Comparison of ENCODE assay signal across 34 mouse cellular contexts in genomic region chr2:14019228-14019627, GRCm38 (mm10). TPM values are rescaled to one million over a fixed set of nuclear protein-coding genes. Genes with fewer than 3 reads are reported as not detected.
"Had no signal": no experiment of that assay in that cellular context is flagged by ENCODE, and none has a peak within 500 bp of the region (broad histone marks: within the 10 kb centered on the region; RNA-seq: fewer than 3 reads in every experiment).

No protein-coding gene starts in this region.

- H3K27ac ChIP-seq: heart, embryonic 10.5 days; heart, embryonic 13.5 days; heart, embryonic 15.5 days; hindbrain, embryonic 10.5 days; hindbrain, embryonic 12.5 days; hindbrain, embryonic 13.5 days; hindbrain, embryonic 14.5 days; hindbrain, embryonic 15.5 days; hindbrain, postnatal 0 days; intestine, embryonic 15.5 days; kidney, embryonic 15.5 days; kidney, postnatal 0 days; layer of hippocampus, adult 2 months had no signal

- H3K36me3 ChIP-seq: heart, embryonic 10.5 days; heart, embryonic 12.5 days; heart, embryonic 15.5 days; hindbrain, embryonic 10.5 days; hindbrain, embryonic 12.5 days; hindbrain, embryonic 13.5 days; hindbrain, embryonic 15.5 days; intestine, embryonic 15.5 days; kidney, embryonic 15.5 days had no signal

- H3K9me3 ChIP-seq: heart, embryonic 10.5 days; heart, embryonic 12.5 days; heart, embryonic 13.5 days; heart, embryonic 15.5 days; hindbrain, embryonic 10.5 days; hindbrain, embryonic 12.5 days; hindbrain, embryonic 13.5 days; hindbrain, embryonic 15.5 days; intestine, embryonic 15.5 days; kidney, embryonic 15.5 days had no signal

- H3K9ac ChIP-seq: heart, embryonic 12.5 days; heart, embryonic 13.5 days; heart, embryonic 15.5 days; hindbrain, embryonic 12.5 days; hindbrain, embryonic 13.5 days; hindbrain, embryonic 14.5 days; hindbrain, embryonic 15.5 days; intestine, embryonic 15.5 days; kidney, embryonic 15.5 days had no signal

- ATAC-seq: hindbrain, embryonic 16.5 days; hindbrain, postnatal 0 days; inflammation-experienced regulatory T-cells, adult 6 months; intestine, embryonic 15.5 days; intestine, embryonic 16.5 days; intestine, postnatal 0 days had no signal

- H3K4me2 ChIP-seq: heart, embryonic 11.5 days; heart, embryonic 12.5 days; heart, embryonic 13.5 days; heart, embryonic 15.5 days; hindbrain, embryonic 12.5 days; hindbrain, embryonic 13.5 days; hindbrain, embryonic 14.5 days; hindbrain, embryonic 15.5 days; intestine, embryonic 15.5 days; kidney, embryonic 15.5 days had no signal

- H3K4me3 ChIP-seq: heart, embryonic 10.5 days; heart, embryonic 12.5 days; heart, embryonic 13.5 days; heart, embryonic 15.5 days; hindbrain, embryonic 10.5 days; hindbrain, embryonic 12.5 days; hindbrain, embryonic 13.5 days; hindbrain, embryonic 15.5 days; intestine, embryonic 15.5 days; kidney, embryonic 15.5 days; layer of hippocampus, adult 2 months had no signal

- H3K4me1 ChIP-seq: heart, embryonic 10.5 days; heart, embryonic 12.5 days; heart, embryonic 13.5 days; heart, embryonic 15.5 days; hindbrain, embryonic 10.5 days; hindbrain, embryonic 12.5 days; hindbrain, embryonic 13.5 days; hindbrain, embryonic 15.5 days; intestine, embryonic 15.5 days; kidney, embryonic 15.5 days had no signal

- DNase-seq: heart, postnatal 10 days; heart, postnatal 14 days; heart, postnatal 36 days; heart, postnatal 4 days; kidney, adult 11 months; kidney, adult 18-20 months; kidney, adult 8-10 months; kidney, adult 9 months; kidney, postnatal 10 days; kidney, postnatal 14 days; kidney, postnatal 25 days; kidney, postnatal 36 days; kidney, postnatal 4 days; layer of hippocampus, adult 9-11 months; layer of hippocampus, postnatal 36 days had no signal

- H3K27me3 ChIP-seq: heart, embryonic 12.5 days; heart, embryonic 13.5 days; heart, embryonic 15.5 days; hindbrain, embryonic 12.5 days; hindbrain, embryonic 13.5 days; hindbrain, embryonic 15.5 days; intestine, embryonic 15.5 days; kidney, embryonic 15.5 days had no signal

RNA-seq across cellular contexts. Expression of gene Hacd1, which starts 36.7 kb away (rescaled TPM):
- polyA plus RNA-seq: inflammation-experienced regulatory T-cells, adult 6 months had no signal
